In genomic region chr10:81569507-81570237, GRCm38 (mm10) we compare ENCODE assay signal across 9 mouse cellular contexts. TPM values are rescaled to one million over a fixed set of nuclear protein-coding genes. Genes with fewer than 3 reads are reported as not detected.
DNase-seq lines count a peak whose midpoint lies in the region; ATAC-seq lines count a peak whose summit lies in the region.
"Had no signal": no experiment of that assay in that cellular context is flagged by ENCODE, and none has a peak within 500 bp of the region (broad histone marks: within the 10 kb centered on the region; RNA-seq: fewer than 3 reads in every experiment).

No protein-coding gene starts in this region.

- whole genome bisulfite sequencing in kidney, embryonic 15.5 days = 52% methylated on average over 9 of the region's 9 CpGs
- 22% methylated on average over 9 of the region's 9 CpGs for WGBS in forebrain, embryonic 14.5 days
- 39% methylated on average over 9 of the region's 9 CpGs for WGBS in midbrain, embryonic 11.5 days

- peak overlapping the region; percentile 89 for H3K4me2 ChIP-seq in kidney, embryonic 15.5 days
- H3K4me2 ChIP-seq in forebrain, embryonic 14.5 days (ENCODE audit: low read length) = no peak overlapping the region
- peak overlapping the region; percentile 55; the same call in 1 of the 2 replicates for H3K4me2 ChIP-seq in midbrain, embryonic 11.5 days

- no peak for ATAC-seq in kidney, embryonic 15.5 days (replicated peaks; ENCODE audit: low FRiP score)
- ATAC-seq in forebrain, embryonic 14.5 days = no peak
- ATAC-seq in midbrain, embryonic 11.5 days (ENCODE audit: low FRiP score) = no peak

- H3K36me3 ChIP-seq in kidney, embryonic 15.5 days = peaks cover 25% of the 10 kb centered on the region
- H3K36me3 ChIP-seq in forebrain, embryonic 14.5 days (ENCODE audit: control insufficient read depth, insufficient read depth, low read length) = peaks cover 23% of the 10 kb centered on the region
- peaks cover 6% of the 10 kb centered on the region for H3K36me3 ChIP-seq in midbrain, embryonic 11.5 days (ENCODE audit: control insufficient read depth, insufficient read depth, low read length)

- H3K4me3 ChIP-seq in kidney, embryonic 15.5 days (replicated peaks) = no peak overlapping the region
- H3K4me3 ChIP-seq in forebrain, embryonic 14.5 days (ENCODE audit: low read depth, low read length) = no peak overlapping the region
- no peak overlapping the region for H3K4me3 ChIP-seq in midbrain, embryonic 11.5 days (ENCODE audit: low read depth, low read length)

- 0 out of 2 replicates have a peak overlapping the region, but pooled peaks have one; percentile 4 for H3K9ac ChIP-seq in kidney, embryonic 15.5 days
- H3K9ac ChIP-seq in forebrain, embryonic 14.5 days (ENCODE audit: low read length) = no peak overlapping the region
- no peak overlapping the region for H3K9ac ChIP-seq in midbrain, embryonic 11.5 days (ENCODE audit: low read length)

- peaks cover 89% of the 10 kb centered on the region for H3K4me1 ChIP-seq in kidney, embryonic 15.5 days
- peaks cover 31% of the 10 kb centered on the region for H3K4me1 ChIP-seq in forebrain, embryonic 14.5 days (ENCODE audit: control insufficient read depth, insufficient read depth, low read length)
- peaks cover 50% of the 10 kb centered on the region for H3K4me1 ChIP-seq in midbrain, embryonic 11.5 days (ENCODE audit: control insufficient read depth, insufficient read depth, low read length)

- peak overlapping the region; percentile 94 for H3K27ac ChIP-seq in kidney, embryonic 15.5 days
- H3K27ac ChIP-seq in forebrain, embryonic 14.5 days (ENCODE audit: low read depth, low read length) = peak overlapping the region; percentile 85; the same call in 1 of the 2 replicates
- peak overlapping the region; percentile 67; the same call in 1 of the 2 replicates for H3K27ac ChIP-seq in midbrain, embryonic 11.5 days (ENCODE audit: low read depth, low read length)

- peak; percentile 74 for DNase-seq in cerebellum, adult 9-11 months
- no peak for DNase-seq in cerebellum, postnatal 36 days
- no peak for DNase-seq in kidney, postnatal 36 days
- no peak for DNase-seq in forebrain, embryonic 14.5 days (ENCODE audit: low spot score)
- DNase-seq in midbrain, embryonic 11.5 days (ENCODE audit: low spot score, missing footprints) = peak; percentile 88
- DNase-seq in T-cell, adult 2 months (ENCODE audit: low spot score) = no peak
- DNase-seq in left cerebral cortex, adult 11 months (ENCODE audit: low spot score) = no peak
- DNase-seq: gastrocnemius, postnatal 10 days had no signal

- peaks cover 23% of the 10 kb centered on the region for H3K27me3 ChIP-seq in kidney, embryonic 15.5 days
- H3K27me3 ChIP-seq in forebrain, embryonic 14.5 days (replicated peaks; ENCODE audit: control insufficient read depth, insufficient read depth, low read length) = peaks cover 26% of the 10 kb centered on the region
- H3K27me3 ChIP-seq in midbrain, embryonic 11.5 days (ENCODE audit: control insufficient read depth, insufficient read depth, low read length) = peaks cover 54% of the 10 kb centered on the region

- H3K9me3 ChIP-seq in kidney, embryonic 15.5 days (replicated peaks) = no peaks in the 10 kb centered on the region
- no peaks in the 10 kb centered on the region for H3K9me3 ChIP-seq in forebrain, embryonic 14.5 days (replicated peaks; ENCODE audit: control insufficient read depth, low read length)
- no peaks in the 10 kb centered on the region for H3K9me3 ChIP-seq in midbrain, embryonic 11.5 days (ENCODE audit: control insufficient read depth, low read length)

RNA-seq across cellular contexts. Expression of gene Tle2, which starts 4.7 kb away (rescaled TPM):
- 39.3 and 45.6 TPM in 2 replicates for polyA plus RNA-seq in kidney, embryonic 15.5 days (2015; fragmentation: Nextera tagmentation; extraction: Ambion mirVana)
- polyA plus RNA-seq in forebrain, embryonic 14.5 days (2014; fragmentation: Nextera tagmentation; extraction: Ambion mirVana) = 12.0 and 17.2 TPM in 2 replicates
- 6.0 and 6.2 TPM in 2 replicates for polyA plus RNA-seq in midbrain, embryonic 11.5 days (2014; fragmentation: Nextera tagmentation; extraction: Ambion mirVana)

RNA-seq across cellular contexts. Expression of gene Aes, which starts 10.4 kb away (rescaled TPM):
- polyA plus RNA-seq in kidney, embryonic 15.5 days (2015; fragmentation: Nextera tagmentation; extraction: Ambion mirVana) = 535 and 630 TPM in 2 replicates
- polyA plus RNA-seq in forebrain, embryonic 14.5 days (2014; fragmentation: Nextera tagmentation; extraction: Ambion mirVana) = 415 and 532 TPM in 2 replicates
- polyA plus RNA-seq in midbrain, embryonic 11.5 days (2014; fragmentation: Nextera tagmentation; extraction: Ambion mirVana) = 306 and 325 TPM in 2 replicates

RNA-seq across cellular contexts. Expression of gene Gna11, which starts 24.7 kb away (rescaled TPM):
- polyA plus RNA-seq in kidney, embryonic 15.5 days (2015; fragmentation: Nextera tagmentation; extraction: Ambion mirVana) = 79.0 and 88.6 TPM in 2 replicates
- polyA plus RNA-seq in forebrain, embryonic 14.5 days (2014; fragmentation: Nextera tagmentation; extraction: Ambion mirVana) = 97.6 and 98.9 TPM in 2 replicates
- 55.8 and 59.3 TPM in 2 replicates for polyA plus RNA-seq in midbrain, embryonic 11.5 days (2014; fragmentation: Nextera tagmentation; extraction: Ambion mirVana)

RNA-seq across cellular contexts. Expression of gene Tle6, which starts 31.2 kb away (rescaled TPM):
- polyA plus RNA-seq in kidney, embryonic 15.5 days (2015; fragmentation: Nextera tagmentation; extraction: Ambion mirVana) = 15.6 and 16.8 TPM in 2 replicates
- polyA plus RNA-seq in forebrain, embryonic 14.5 days (2014; fragmentation: Nextera tagmentation; extraction: Ambion mirVana) = 2.4 and 2.5 TPM in 2 replicates
- 4.6 and 6.0 TPM in 2 replicates for polyA plus RNA-seq in midbrain, embryonic 11.5 days (2014; fragmentation: Nextera tagmentation; extraction: Ambion mirVana)

RNA-seq across cellular contexts. Expression of gene BC025920, which starts 36.4 kb away (rescaled TPM):
- polyA plus RNA-seq in kidney, embryonic 15.5 days (2015; fragmentation: Nextera tagmentation; extraction: Ambion mirVana) = 0.62 and 0.84 TPM in 2 replicates
- polyA plus RNA-seq in forebrain, embryonic 14.5 days (2014; fragmentation: Nextera tagmentation; extraction: Ambion mirVana) = 0.81 and 1.0 TPM in 2 replicates
- 0.47 and 0.89 TPM in 2 replicates for polyA plus RNA-seq in midbrain, embryonic 11.5 days (2014; fragmentation: Nextera tagmentation; extraction: Ambion mirVana)

Comparison
In these comparisons a context has a peak if more than half of its experiments do, and no peak if none do; other contexts are left out.
1. DNase-seq: peak in cerebellum, adult 9-11 months (single experiment) and midbrain, embryonic 11.5 days (single experiment); none in cerebellum, postnatal 36 days (0 of 2), kidney, postnatal 36 days (0 of 2), forebrain, embryonic 14.5 days (single experiment), T-cell, adult 2 months (single experiment) and left cerebral cortex, adult 11 months (single experiment).
2. Peak in every context shown above with its lines, with median percentiles within 50 percentile points of each other: H3K27ac ChIP-seq.